Mouse (Mus musculus): Measurements from ENCODE around the gene Olfr1138.

DNA sequence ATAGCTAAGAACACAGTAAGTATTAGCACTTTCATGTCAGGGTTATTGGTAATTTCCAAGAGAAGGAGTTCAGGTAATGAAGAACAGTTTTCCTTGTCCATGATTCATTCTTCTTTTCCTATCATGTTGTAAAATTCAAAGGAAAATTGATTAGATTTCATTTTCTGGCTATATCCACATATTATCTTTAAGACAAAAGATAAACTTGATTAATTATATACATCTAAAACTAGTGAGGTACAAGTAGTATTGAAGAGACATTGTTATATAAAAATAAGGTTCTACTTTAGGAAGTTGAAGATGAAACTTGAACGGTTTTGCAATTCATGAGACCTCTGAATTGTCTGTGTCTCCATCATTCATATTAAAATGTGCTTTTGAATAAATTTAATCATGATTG is 14.1 kb upstream of the Olfr1138 start, which contains the start of gene Olfr1141:
- TF ChIP-seq CTCF (conservative IDR thresholded peaks at IDR 0.05 in 1 of 2, IDR thresholded peaks at IDR 0.05 in 1 of 2; ENCODE audit: low read depth in 2 of 2, low read length in 2 of 2) = no peak
- no peak for TF ChIP-seq MYC (IDR thresholded peaks at IDR 0.05; ENCODE audit: low read depth, low read length)
- TF ChIP-seq USF1 (IDR thresholded peaks at IDR 0.05; ENCODE audit: low read depth, low read length) = no peak
